Mouse (Mus musculus) CH12.LX (cell line): Measurements from ENCODE around the gene Cxadr. TPM values are rescaled to one million over a fixed set of nuclear protein-coding genes. Genes with fewer than 3 reads are reported as not detected.

Experiments used
- DNase-seq: peaks from one replicate; pipeline ENCODE4 v3.0.0-alpha.2; 2013; ENCODE audit errors: extremely low read depth
- H3K27ac ChIP-seq: 2 replicates; pipeline ENCODE4 v1.5.1; 2012; ENCODE audit warnings: low read depth, mild to moderate bottlenecking, control low read depth, moderate library complexity; ENCODE audit not compliant: insufficient read depth
- H3K27me3 ChIP-seq: replicated peaks from 2 replicates; pipeline ENCODE3; 2012; ENCODE audit warnings: inconsistent platforms
- H3K36me3 ChIP-seq, 2 experiments: replicated peaks in 1 of 2; 2 replicates each; pipeline versions ENCODE3 to v1.6.1; 2012; ENCODE audit warnings: inconsistent platforms in 1 of 2, low read length in 1 of 2, mild to moderate bottlenecking in 1 of 2, mixed read lengths in 1 of 2, moderate library complexity in 1 of 2; ENCODE audit not compliant: control insufficient read depth in 1 of 2, insufficient read depth in 1 of 2
- H3K4me1 ChIP-seq, 2 experiments: 2 replicates each; pipeline ENCODE4 v1.6.1; 2012; ENCODE audit warnings: inconsistent platforms in 1 of 2, moderate library complexity in 1 of 2; ENCODE audit not compliant: insufficient read depth in 2 of 2, control insufficient read depth in 1 of 2
- H3K4me2 ChIP-seq: 2 replicates; pipeline ENCODE4 v1.6.1; 2012; ENCODE audit warnings: low read depth, mild to moderate bottlenecking, control low read depth; ENCODE audit not compliant: poor library complexity, insufficient read depth, severe bottlenecking
- H3K4me3 ChIP-seq, 3 experiments: fragments of 150-350 bp in 1 of 3; sonication (generic) in 1 of 3; replicated peaks in 1 of 3; 2 replicates each; pipeline versions ENCODE3 to v1.5.1; 2011 to 2012; ENCODE audit warnings: low read depth in 2 of 3, low read length in 2 of 3, mild to moderate bottlenecking in 2 of 3, moderate library complexity in 2 of 3, control low read depth in 1 of 3, improper control_type of control experiment in 1 of 3, inconsistent platforms in 1 of 3, mixed read lengths in 1 of 3; ENCODE audit not compliant: poor library complexity in 1 of 3
- H3K79me2 ChIP-seq: replicated peaks from 2 replicates; pipeline ENCODE4 v1.6.1; 2012; ENCODE audit warnings: mild to moderate bottlenecking, moderate library complexity; ENCODE audit not compliant: control insufficient read depth, poor library complexity, insufficient read depth, severe bottlenecking; ENCODE audit errors: extremely low read depth
- H3K9ac ChIP-seq: 2 replicates; pipeline ENCODE4 v1.6.1; 2012; ENCODE audit warnings: low read depth, mild to moderate bottlenecking, control low read depth, moderate library complexity; ENCODE audit not compliant: insufficient read depth
- H3K9me3 ChIP-seq: replicated peaks from 2 replicates; pipeline ENCODE3; 2012; ENCODE audit warnings: low read length, inconsistent platforms, mixed read lengths
- E2F4 ChIP-seq: IDR thresholded peaks from 2 replicates; pipeline ENCODE4 v1.6.1; 2011; ENCODE audit warnings: low read depth, low read length, improper control_type of control experiment; ENCODE audit not compliant: insufficient replicate concordance
- ELF1 ChIP-seq: IDR thresholded peaks from 2 replicates; pipeline ENCODE4 v1.6.1; 2014; ENCODE audit warnings: low read depth, mild to moderate bottlenecking, inconsistent platforms, low read length, improper control_type of control experiment
- GABPA ChIP-seq: IDR thresholded peaks from 2 replicates; pipeline ENCODE4 v1.6.1; 2012; ENCODE audit warnings: low read depth, low read length, improper control_type of control experiment, inconsistent platforms; ENCODE audit not compliant: insufficient replicate concordance
- HCFC1 ChIP-seq: IDR thresholded peaks from 2 replicates; pipeline ENCODE4 v1.6.1; 2012; ENCODE audit warnings: low read depth, mild to moderate bottlenecking, inconsistent platforms, low read length, improper control_type of control experiment
- IRF4 ChIP-seq: IDR thresholded peaks from 2 replicates; pipeline ENCODE4 v1.6.1; 2014; ENCODE audit warnings: low read depth, mild to moderate bottlenecking, inconsistent platforms, low read length, improper control_type of control experiment
- JUND ChIP-seq: conservative IDR thresholded peaks from 2 replicates; pipeline ENCODE4 v1.6.1; 2011; ENCODE audit warnings: low read depth, low read length, improper control_type of control experiment
- MAX ChIP-seq: IDR thresholded peaks from 2 replicates; pipeline ENCODE4 v1.6.1; 2011; ENCODE audit warnings: low read length, improper control_type of control experiment
- MXI1 ChIP-seq: IDR thresholded peaks from 2 replicates; pipeline ENCODE4 v1.6.1; 2011; ENCODE audit warnings: mild to moderate bottlenecking, low read depth, low read length, improper control_type of control experiment
- MYC ChIP-seq: IDR thresholded peaks from 2 replicates; pipeline ENCODE4 v1.6.1; 2011; ENCODE audit warnings: low read depth, mild to moderate bottlenecking, improper control_type of control experiment, low read length
- NRF1 ChIP-seq: IDR thresholded peaks from 2 replicates; pipeline ENCODE4 v1.6.1; 2014; ENCODE audit warnings: low read depth, mild to moderate bottlenecking, inconsistent platforms, low read length, improper control_type of control experiment, moderate library complexity
- POLR2A ChIP-seq: IDR thresholded peaks from 2 replicates; pipeline ENCODE4 v1.6.1; 2011; ENCODE audit warnings: low read depth, mild to moderate bottlenecking, improper control_type of control experiment, low read length
- RCOR1 ChIP-seq: conservative IDR thresholded peaks from 2 replicates; pipeline ENCODE4 v1.6.1; 2012; ENCODE audit warnings: low read depth, mild to moderate bottlenecking, inconsistent platforms, low read length, improper control_type of control experiment
- SIN3A ChIP-seq: IDR thresholded peaks from 2 replicates; pipeline ENCODE4 v1.6.1; 2012; ENCODE audit warnings: low read length, improper control_type of control experiment, inconsistent platforms
- SMC3 ChIP-seq: IDR thresholded peaks from 2 replicates; pipeline ENCODE4 v1.6.1; 2011; ENCODE audit warnings: low read depth, low read length, improper control_type of control experiment
- TBP ChIP-seq: conservative IDR thresholded peaks from 2 replicates; pipeline ENCODE4 v1.6.1; 2011; ENCODE audit warnings: low read depth, low read length, improper control_type of control experiment
- TCF12 ChIP-seq: IDR thresholded peaks from 2 replicates; pipeline ENCODE4 v1.6.1; 2014; ENCODE audit warnings: low read depth, mild to moderate bottlenecking, inconsistent platforms, low read length, improper control_type of control experiment
- UBTF ChIP-seq: IDR thresholded peaks from 2 replicates; pipeline ENCODE4 v1.6.1; 2012; ENCODE audit warnings: low read depth, mild to moderate bottlenecking, inconsistent platforms, low read length, improper control_type of control experiment, moderate library complexity
- USF1 ChIP-seq: IDR thresholded peaks from 2 replicates; pipeline ENCODE4 v1.6.1; 2014; ENCODE audit warnings: low read depth, mild to moderate bottlenecking, inconsistent platforms, low read length, improper control_type of control experiment
- USF2 ChIP-seq: conservative IDR thresholded peaks from 2 replicates; pipeline ENCODE4 v1.6.1; 2011; ENCODE audit warnings: low read depth, low read length, improper control_type of control experiment
- ZC3H11A ChIP-seq: IDR thresholded peaks from 2 replicates; pipeline ENCODE4 v1.6.1; 2012; ENCODE audit warnings: low read depth, mild to moderate bottlenecking, inconsistent platforms, low read length, improper control_type of control experiment
- ZMIZ1 ChIP-seq: IDR thresholded peaks from 2 replicates; pipeline ENCODE4 v1.6.1; 2012; ENCODE audit warnings: low read depth, mild to moderate bottlenecking, inconsistent platforms, low read length, improper control_type of control experiment
- ZNF384 ChIP-seq: IDR thresholded peaks from 2 replicates; pipeline ENCODE4 v1.6.1; 2012; ENCODE audit warnings: low read depth, low read length, improper control_type of control experiment, inconsistent platforms
- dilution Hi-C: fragments of 300-500 bp; cut with MboI; formaldehyde crosslinking; loops from 2 replicates; pipeline ENCODE4 v1.14.3; 2020; ENCODE audit warnings: low sequenced_read_pairs; ENCODE audit not compliant: extremely low pct_unique_long_range_greater_than_20kb, extremely low pct_ligation_motif_present
- in situ Hi-C: fragments of 300-500 bp; cut with MboI; formaldehyde crosslinking; loops from 3 replicates; pipeline ENCODE4 v1.14.3; 2019; ENCODE audit warnings: low sequenced_read_pairs, low pct_ligation_motif_present, low pct_unique_long_range_greater_than_20kb, mixed read lengths
- polyA plus RNA-seq: library from polyadenylated mRNA; unstranded; fragments of >175 nt; gene quantifications from 2 replicates; pipeline ENCODE4 v1.2.1, GENCODE M21; 2012; ENCODE audit warnings: low read depth; ENCODE audit not compliant: insufficient read length
- total RNA-seq, 2 experiments: library from RNA; depleted of rRNA; stranded (reverse); fragments of 300-350 nt in 1 of 2; fragments of >200 nt in 1 of 2; gene quantifications; 2 replicates each; pipeline ENCODE4 v1.2.3; 2012 to 2014

Cxadr gene
- total and polyA plus RNA-seq, 3 experiments: 0.76 TPM; not detected in 2

DNA sequence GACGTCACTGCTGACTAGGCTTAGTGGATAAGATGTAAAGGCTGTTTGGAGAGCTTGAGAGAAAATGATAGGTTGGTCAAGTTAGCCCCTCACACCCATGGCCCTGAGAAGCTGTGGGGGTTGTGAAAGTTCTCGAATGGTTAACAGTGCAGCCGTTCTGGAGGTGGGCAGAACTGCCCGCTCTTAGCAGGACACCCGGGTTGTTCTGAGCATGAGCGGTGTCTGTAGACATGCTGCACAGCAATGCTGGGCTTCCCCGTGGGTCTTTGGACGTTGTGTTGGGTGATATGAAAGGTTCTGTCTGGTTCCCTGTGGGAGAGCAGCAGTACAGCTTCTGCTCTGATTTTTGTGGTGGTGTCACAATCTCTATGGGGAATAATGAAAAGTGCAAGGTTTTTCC lies 5.3 kb downstream of the Cxadr start:
- H3K4me3 ChIP-seq: no peak overlapping the region

GRCm38 (mm10) chr16:78307476-78308192 lies 6.3 kb downstream of the Cxadr start:
- H3K27me3 ChIP-seq: no peaks in the 10 kb centered on the region
- in situ Hi-C loops: no loop called here
- dilution Hi-C loops: no loop called here

More for the DNA sequence above, 5.3 kb downstream of the Cxadr start:
- dilution Hi-C loops (no loop called here), in situ Hi-C loops (no loop called here)
- TF ChIP-seq ZNF384 (no peak), MAX (no peak), POLR2A (no peak), TCF12 (no peak), SIN3A (no peak), IRF4 (no peak)
- H3K27me3 ChIP-seq: no peaks in the 10 kb centered on the region
- DNase-seq: no peak
- H3K9ac ChIP-seq: no peak overlapping the region
- no peak overlapping the region for H3K27ac ChIP-seq
- H3K4me1 ChIP-seq: no peaks in the 10 kb centered on the region
- no peak overlapping the region for H3K4me2 ChIP-seq
- peaks cover 5% of the 10 kb centered on the region for H3K9me3 ChIP-seq
- H3K36me3 ChIP-seq: no peaks in the 10 kb centered on the region
- no peaks in the 10 kb centered on the region for H3K79me2 ChIP-seq

DNA sequence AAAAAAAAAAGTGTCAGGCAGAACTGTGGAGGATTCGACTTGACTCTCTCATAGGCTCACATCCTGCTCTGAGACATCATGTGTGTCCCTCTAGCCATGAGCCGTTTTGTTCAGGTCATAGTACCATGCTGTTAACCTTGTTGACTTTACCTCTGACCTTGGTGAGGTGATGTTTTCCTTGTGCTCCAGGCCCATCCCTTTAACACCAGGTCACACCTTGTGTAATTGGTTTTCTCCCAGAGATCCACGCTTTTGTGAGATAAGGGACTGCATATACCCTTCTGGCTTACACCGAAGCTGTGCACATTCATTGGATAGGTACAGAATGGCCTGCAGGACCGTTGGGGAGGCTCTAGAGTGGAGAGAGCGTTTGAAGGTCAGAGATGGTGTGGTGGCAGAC lies 8.0 kb downstream of the Cxadr start:
- no peaks in the 10 kb centered on the region for H3K36me3 ChIP-seq
- DNase-seq: no peak
- in situ Hi-C loops (no loop called here), dilution Hi-C loops (no loop called here)
- no peak overlapping the region for H3K9ac ChIP-seq
- no peak overlapping the region for H3K4me2 ChIP-seq
- no peaks in the 10 kb centered on the region for H3K79me2 ChIP-seq
- no peak overlapping the region for H3K4me3 ChIP-seq
- TF ChIP-seq SMC3: no peak
- TF ChIP-seq ZC3H11A: no peak
- TF ChIP-seq ZNF384: no peak
- TF ChIP-seq JUND: no peak
- TF ChIP-seq GABPA: no peak
- no peak for TF ChIP-seq USF1
- no peak for TF ChIP-seq ZMIZ1
- TF ChIP-seq IRF4: no peak
- TF ChIP-seq MXI1: no peak
- TF ChIP-seq SIN3A: no peak
- TF ChIP-seq TBP: no peak
- TF ChIP-seq MYC: no peak
- no peak for TF ChIP-seq MAX
- TF ChIP-seq NRF1: no peak
- TF ChIP-seq POLR2A: no peak
- TF ChIP-seq RCOR1: no peak
- TF ChIP-seq ELF1: no peak
- H3K9me3 ChIP-seq: no peaks in the 10 kb centered on the region
- H3K27ac ChIP-seq: no peak overlapping the region
- H3K4me1 ChIP-seq: no peaks in the 10 kb centered on the region
- no peaks in the 10 kb centered on the region for H3K27me3 ChIP-seq

More at GRCm38 (mm10) chr16:78307476-78308192, 6.3 kb downstream of the Cxadr start:
- no peak overlapping the region for H3K4me2 ChIP-seq
- H3K4me1 ChIP-seq: no peaks in the 10 kb centered on the region
- H3K79me2 ChIP-seq: no peaks in the 10 kb centered on the region
- H3K27ac ChIP-seq: no peak overlapping the region
- DNase-seq: no peak
- no peak overlapping the region for H3K9ac ChIP-seq
- H3K9me3 ChIP-seq: no peaks in the 10 kb centered on the region
- TF ChIP-seq TCF12: no peak
- TF ChIP-seq E2F4: no peak
- TF ChIP-seq NRF1: no peak
- no peak for TF ChIP-seq USF2
- no peak for TF ChIP-seq UBTF
- TF ChIP-seq HCFC1: no peak
- TF ChIP-seq, all 38 proteins: peak for 0
- Histone ChIP-seq H3K4me3 (no peak overlapping the region), H3K36me3 (no peaks in the 10 kb centered on the region)
